Mouse (Mus musculus) erythroblast, embryonic 14.5 days (primary cell): ENCODE measurements around the gene Olfr1178.

Experiments
- GATA1 ChIP-seq: IDR thresholded peaks from 2 replicates; pipeline ENCODE4 v1.6.1; 2012; ENCODE audit warnings: low read length, inconsistent platforms, mixed read lengths
- TAL1 ChIP-seq: IDR thresholded peaks from 3 replicates; pipeline ENCODE4 v1.6.1; 2012; ENCODE audit warnings: low read length, inconsistent platforms, mixed read lengths

DNA sequence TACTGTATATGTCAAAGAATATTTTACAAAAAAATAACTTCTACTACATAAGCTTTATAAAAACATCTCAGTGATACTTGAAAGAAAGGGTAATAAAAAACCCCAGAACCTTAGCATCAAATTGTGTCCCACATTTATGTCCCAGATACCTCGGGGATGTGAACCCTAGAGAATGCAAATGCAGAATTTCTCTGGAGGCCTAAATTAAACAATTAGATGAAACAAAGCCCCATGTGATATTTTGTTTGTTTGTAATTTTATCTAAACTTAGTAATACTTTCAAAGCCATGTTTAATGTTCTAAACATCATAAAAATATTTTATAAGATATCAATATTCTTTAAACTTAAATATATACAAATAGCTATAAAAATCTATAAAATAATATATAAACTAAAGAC is 40.5 kb upstream of the Olfr1178 start, which contains the start of gene Olfr1177-ps:
- no peak for TF ChIP-seq GATA1
- no peak for TF ChIP-seq TAL1
